Comparison of ENCODE assay signal across 10 mouse cellular contexts in genomic region chr4:143288880-143289279, GRCm38 (mm10). TPM values are rescaled to one million over a fixed set of nuclear protein-coding genes. Genes with fewer than 3 reads are reported as not detected.
DNase-seq lines count a peak whose midpoint lies in the region; ATAC-seq and TF ChIP-seq lines count a peak whose summit lies in the region.
"Had no signal": no experiment of that assay in that cellular context is flagged by ENCODE, and none has a peak within 500 bp of the region (broad histone marks: within the 10 kb centered on the region; RNA-seq: fewer than 3 reads in every experiment).

No protein-coding gene starts in this region.

- H3K9me3 ChIP-seq in kidney, embryonic 16.5 days (ENCODE audit: low read length): no peaks in the 10 kb centered on the region

- no peak overlapping the region for H3K4me2 ChIP-seq in kidney, embryonic 16.5 days (replicated peaks; ENCODE audit: low read depth, low read length)

- no peak for DNase-seq in kidney, adult 8-10 months
- DNase-seq in R1 (ENCODE audit: low read depth, low spot score): peak; percentile 57
- peak; percentile 28 for DNase-seq in gastrocnemius, postnatal 14 days
- DNase-seq in mesoderm, embryonic 11.5 days (ENCODE audit: low read depth, low spot score): peak; percentile 47
- DNase-seq in urinary bladder, postnatal 36 days (ENCODE audit: low spot score in 2 of 2): no peak
- DNase-seq in layer of hippocampus, adult 11-12 months (ENCODE audit: low spot score): no peak
- DNase-seq in cerebellum, adult 2 months: no peak
- DNase-seq: layer of hippocampus, adult 9-11 months had no signal

- no peaks in the 10 kb centered on the region for H3K27me3 ChIP-seq in kidney, embryonic 16.5 days (ENCODE audit: insufficient read depth, low read length)
- H3K27me3 ChIP-seq in cerebellum, adult 2 months (ENCODE audit: control insufficient read depth, insufficient read depth, low read length): no peaks in the 10 kb centered on the region

- intact Hi-C loops in gastrocnemius, postnatal 14 days (cut with DNase I; ENCODE audit: low total_unique reads): no loop called here

- peak; percentile 47; the same call in 1 of the 2 replicates for ATAC-seq in kidney, embryonic 16.5 days (ENCODE audit: low FRiP score, low TSS enrichment)

- H3K9ac ChIP-seq in kidney, embryonic 16.5 days (replicated peaks; ENCODE audit: low read length): no peak overlapping the region

- 23% methylated on average over 7 of the region's 7 CpGs for WGBS in kidney, embryonic 16.5 days
- 72% methylated on average over 7 of the region's 7 CpGs for WGBS in cerebellum, adult 2 months

- no peak for TF ChIP-seq CTCF in cerebellum, adult 2 months (IDR thresholded peaks at IDR 0.05; ENCODE audit: borderline replicate concordance, insufficient read depth, low read depth, low read length)

- no peak overlapping the region for H3K4me3 ChIP-seq in kidney, embryonic 16.5 days (ENCODE audit: low read length)
- H3K4me3 ChIP-seq in cerebellum, adult 2 months (replicated peaks; ENCODE audit: insufficient read depth, low read depth, low read length): no peak overlapping the region
- H3K4me3 ChIP-seq: erythroblast, embryonic 14.5 days had no signal

- no peak for TF ChIP-seq POLR2A in cerebellum, adult 2 months (IDR thresholded peaks at IDR 0.05; ENCODE audit: borderline replicate concordance, insufficient read depth, low read length)

- peaks cover 34% of the 10 kb centered on the region for H3K4me1 ChIP-seq in kidney, embryonic 16.5 days (ENCODE audit: insufficient read depth, low read length)
- no peaks in the 10 kb centered on the region for H3K4me1 ChIP-seq in cerebellum, adult 2 months (ENCODE audit: control insufficient read depth, insufficient read depth, low read length)

- peak overlapping the region; percentile 51; the same call in 1 of the 2 replicates for H3K27ac ChIP-seq in kidney, embryonic 16.5 days (ENCODE audit: low read length)
- H3K27ac ChIP-seq in cerebellum, adult 2 months (ENCODE audit: insufficient read depth, low read length): no peak overlapping the region

- H3K36me3 ChIP-seq in kidney, embryonic 16.5 days (ENCODE audit: insufficient read depth, low read length): no peaks in the 10 kb centered on the region

RNA-seq across cellular contexts. Expression of gene Pdpn, which starts 10.5 kb away (rescaled TPM):
- polyA plus RNA-seq in kidney, embryonic 16.5 days (2015; fragmentation: Nextera tagmentation; extraction: Ambion mirVana): 47.5 and 48.2 TPM in 2 replicates
- 10 to 100 TPM; 12.5 to 16.1 TPM for total RNA-seq in gastrocnemius, postnatal 14 days (2021)
- 7.7 and 8.4 TPM in 2 replicates for polyA plus RNA-seq in cerebellum, adult 2 months (2012; rRNA removed)
- polyA plus RNA-seq: erythroblast, embryonic 14.5 days had no signal

Comparison
In these comparisons a context has a peak if more than half of its experiments do, and no peak if none do; other contexts are left out.
1. DNase-seq: peak in R1 (single experiment), gastrocnemius, postnatal 14 days (single experiment) and mesoderm, embryonic 11.5 days (single experiment); none in kidney, adult 8-10 months (0 of 2), urinary bladder, postnatal 36 days (0 of 2), layer of hippocampus, adult 11-12 months (single experiment) and cerebellum, adult 2 months (0 of 2).